In the genomic region with DNA sequence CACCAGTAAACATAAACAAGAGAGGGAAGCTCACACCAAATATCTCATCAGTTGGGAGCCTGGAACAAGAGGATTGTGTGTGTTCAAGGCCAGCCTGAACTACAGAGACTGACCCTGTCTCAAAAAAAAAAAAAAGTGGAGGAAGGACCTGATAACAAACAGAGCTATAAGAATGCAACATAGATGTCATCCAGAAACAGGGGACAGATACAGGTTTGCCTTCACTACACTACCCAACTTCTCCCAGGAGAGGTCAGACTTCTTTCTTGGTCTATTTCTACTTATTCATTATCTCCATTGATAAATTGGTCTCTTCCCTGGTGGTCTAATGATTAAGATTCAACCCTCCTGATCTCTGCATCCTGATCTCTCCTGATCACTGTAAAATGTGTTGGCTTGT, we compare ENCODE assay signal across 25 mouse cellular contexts. TPM values are rescaled to one million over a fixed set of nuclear protein-coding genes. Genes with fewer than 3 reads are reported as not detected.
DNase-seq lines count a peak whose midpoint lies in the region; ATAC-seq and TF ChIP-seq lines count a peak whose summit lies in the region.
"Had no signal": no experiment of that assay in that cellular context is flagged by ENCODE, and none has a peak within 500 bp of the region (broad histone marks: within the 10 kb centered on the region; RNA-seq: fewer than 3 reads in every experiment).

No protein-coding gene starts in this region.

- H3K4me2 ChIP-seq in midbrain, postnatal 0 days (ENCODE audit: low read depth, low read length, poor library complexity, severe bottlenecking): no peak overlapping the region
- no peak overlapping the region for H3K4me2 ChIP-seq in stomach, postnatal 0 days (replicated peaks; ENCODE audit: low read depth)
- H3K4me2 ChIP-seq: embryonic facial prominence, embryonic 13.5 days; embryonic facial prominence, embryonic 15.5 days; forebrain, embryonic 12.5 days had no signal

- peak; percentile 37 for TF ChIP-seq CTCF in layer of hippocampus, adult 2 months (conservative IDR thresholded peaks at IDR 0.05)
- TF ChIP-seq CTCF in midbrain, postnatal 0 days (IDR thresholded peaks at IDR 0.05): peak; percentile 13; the same call in 1 of the 2 replicates
- peak; percentile 8; the same call in 1 of the 2 replicates for TF ChIP-seq CTCF in stomach, postnatal 0 days (IDR thresholded peaks at IDR 0.05; ENCODE audit: low read depth)

- H3K9ac ChIP-seq in midbrain, postnatal 0 days (replicated peaks; ENCODE audit: low read length, poor library complexity, severe bottlenecking): no peak overlapping the region
- no peak overlapping the region for H3K9ac ChIP-seq in stomach, postnatal 0 days (ENCODE audit: low read length)
- H3K9ac ChIP-seq: embryonic facial prominence, embryonic 13.5 days; embryonic facial prominence, embryonic 15.5 days; forebrain, embryonic 12.5 days had no signal

- H3K4me1 ChIP-seq in midbrain, postnatal 0 days (ENCODE audit: insufficient read depth, low read length): no peaks in the 10 kb centered on the region
- no peaks in the 10 kb centered on the region for H3K4me1 ChIP-seq in midbrain, embryonic 10.5 days
- H3K4me1 ChIP-seq in stomach, postnatal 0 days (replicated peaks; ENCODE audit: control insufficient read depth, insufficient read depth): no peaks in the 10 kb centered on the region
- H3K4me1 ChIP-seq: embryonic facial prominence, embryonic 15.5 days; forebrain, embryonic 10.5 days; forebrain, embryonic 12.5 days had no signal

- ATAC-seq in midbrain, postnatal 0 days (ENCODE audit: low FRiP score): no peak
- peak; percentile 37; the same call in 1 of the 2 replicates for ATAC-seq in megakaryocyte progenitor cell, adult 5-6 weeks (replicated peaks; ENCODE audit: poor library complexity)
- no peak for ATAC-seq in stomach, postnatal 0 days (ENCODE audit: low FRiP score, low TSS enrichment)
- ATAC-seq in frontal cortex, adult (ENCODE audit: low TSS enrichment): no peak
- ATAC-seq: forebrain, embryonic 14.5 days; forebrain, embryonic 16.5 days had no signal

- TF ChIP-seq EP300 in stomach, postnatal 0 days (optimal IDR thresholded peaks at IDR 0.05): no peak

- no peak overlapping the region for H3K27ac ChIP-seq in layer of hippocampus, adult 2 months
- H3K27ac ChIP-seq in midbrain, postnatal 0 days (ENCODE audit: low read depth, low read length): no peak overlapping the region
- H3K27ac ChIP-seq in midbrain, embryonic 10.5 days (replicated peaks): no peak overlapping the region
- H3K27ac ChIP-seq in stomach, postnatal 0 days (replicated peaks): no peak overlapping the region
- H3K27ac ChIP-seq: embryonic facial prominence, embryonic 13.5 days; embryonic facial prominence, embryonic 15.5 days; forebrain, embryonic 10.5 days; forebrain, embryonic 12.5 days had no signal

- no peak overlapping the region for H3K4me3 ChIP-seq in layer of hippocampus, adult 2 months
- H3K4me3 ChIP-seq in midbrain, postnatal 0 days (ENCODE audit: low read depth, low read length): no peak overlapping the region
- no peak overlapping the region for H3K4me3 ChIP-seq in midbrain, embryonic 10.5 days
- H3K4me3 ChIP-seq in stomach, postnatal 0 days (ENCODE audit: low read depth, low read length): no peak overlapping the region
- H3K4me3 ChIP-seq: embryonic facial prominence, embryonic 13.5 days; embryonic facial prominence, embryonic 15.5 days; erythroblast, embryonic 14.5 days; forebrain, embryonic 10.5 days; forebrain, embryonic 12.5 days had no signal

- no peaks in the 10 kb centered on the region for H3K9me3 ChIP-seq in midbrain, postnatal 0 days (ENCODE audit: low read length)
- H3K9me3 ChIP-seq in midbrain, embryonic 10.5 days (replicated peaks): no peaks in the 10 kb centered on the region
- H3K9me3 ChIP-seq in stomach, postnatal 0 days (ENCODE audit: control insufficient read depth, low read length): no peaks in the 10 kb centered on the region
- H3K9me3 ChIP-seq: embryonic facial prominence, embryonic 13.5 days; embryonic facial prominence, embryonic 15.5 days; forebrain, embryonic 10.5 days; forebrain, embryonic 12.5 days had no signal

- H3K27me3 ChIP-seq in midbrain, postnatal 0 days (ENCODE audit: insufficient read depth, low read length): no peaks in the 10 kb centered on the region
- no peaks in the 10 kb centered on the region for H3K27me3 ChIP-seq in midbrain, embryonic 10.5 days (ENCODE audit: low read depth, poor library complexity, severe bottlenecking)
- H3K27me3 ChIP-seq in stomach, postnatal 0 days (ENCODE audit: control insufficient read depth, insufficient read depth, low read length): no peaks in the 10 kb centered on the region
- H3K27me3 ChIP-seq: embryonic facial prominence, embryonic 13.5 days; embryonic facial prominence, embryonic 15.5 days; forebrain, embryonic 12.5 days had no signal

- no peaks in the 10 kb centered on the region; the same call in 1 of the 2 replicates for H3K36me3 ChIP-seq in midbrain, postnatal 0 days (ENCODE audit: insufficient read depth, low read length)
- H3K36me3 ChIP-seq in midbrain, embryonic 10.5 days: peaks cover 29% of the 10 kb centered on the region
- 0 out of 2 replicates have a peak, but pooled peaks cover 3% of the 10 kb centered on the region for H3K36me3 ChIP-seq in stomach, postnatal 0 days (ENCODE audit: control insufficient read depth, insufficient read depth, low read length)
- H3K36me3 ChIP-seq: embryonic facial prominence, embryonic 15.5 days had no signal

- DNase-seq in layer of hippocampus, adult 2 months (ENCODE audit: low spot score in 2 of 2): no peak
- no peak for DNase-seq in layer of hippocampus, adult 9-10 months (ENCODE audit: low spot score)
- no peak for DNase-seq in midbrain, postnatal 0 days (ENCODE audit: low spot score)
- DNase-seq in midbrain, embryonic 10.5 days (ENCODE audit: low spot score): no peak
- DNase-seq in stomach, postnatal 0 days (ENCODE audit: low spot score): no peak
- DNase-seq in MN1 (ENCODE audit: low spot score): no peak
- DNase-seq: adrenal gland, adult 2 months; adrenal gland, postnatal 10 days; adrenal gland, postnatal 25 days; cerebellum, adult 11 months; cerebellum, adult 2 months; cerebellum, adult 9-10 months; cerebellum, postnatal 10 days; cerebellum, postnatal 25 days had no signal

RNA-seq across cellular contexts. Expression of a gene that starts 25.9 kb away (rescaled TPM):
- 10 to 100 TPM; 63.6 to 65.9 TPM for total RNA-seq in layer of hippocampus, adult 2 months (2021)
- total RNA-seq in midbrain, postnatal 0 days (2014; rRNA removed): 24.1 and 26.0 TPM in 2 replicates
- polyA plus RNA-seq in midbrain, postnatal 0 days (2015; fragmentation: Nextera tagmentation; extraction: Ambion mirVana): 1.7 and 2.1 TPM in 2 replicates
- 2.4 and 2.5 TPM in 2 replicates for polyA plus RNA-seq in midbrain, embryonic 10.5 days (2016; fragmentation: Nextera tagmentation; extraction: Ambion mirVana)
- 10.9 and 11.4 TPM in 2 replicates for total RNA-seq in megakaryocyte progenitor cell, adult 5-6 weeks (2015)
- total RNA-seq in megakaryocyte progenitor cell, adult 5-6 weeks (2017): 7.7 and 7.9 TPM in 2 replicates
- 0.70 and 0.73 TPM in 2 replicates for polyA plus RNA-seq in stomach, postnatal 0 days (2015; fragmentation: Nextera tagmentation; extraction: Ambion mirVana)

RNA-seq across cellular contexts. Expression of a gene that starts 53.1 kb away (rescaled TPM):
- total RNA-seq in layer of hippocampus, adult 2 months (2021): under 1 TPM; 0.15 to 0.36 TPM
- total RNA-seq in midbrain, postnatal 0 days (2014; rRNA removed): 0.09 TPM in 1 of 2 replicates, not detected in the other
- polyA plus RNA-seq in midbrain, postnatal 0 days (2015; fragmentation: Nextera tagmentation; extraction: Ambion mirVana): 0.05 and 0.10 TPM in 2 replicates
- polyA plus RNA-seq in midbrain, embryonic 10.5 days (2016; fragmentation: Nextera tagmentation; extraction: Ambion mirVana): 0.04 TPM in 2 replicates
- total RNA-seq in megakaryocyte progenitor cell, adult 5-6 weeks (2015): not detected in 2 replicates
- not detected in 2 replicates for total RNA-seq in megakaryocyte progenitor cell, adult 5-6 weeks (2017)
- 7.0 and 8.0 TPM in 2 replicates for polyA plus RNA-seq in stomach, postnatal 0 days (2015; fragmentation: Nextera tagmentation; extraction: Ambion mirVana)
- total RNA-seq: ES-E14 had no signal
- polyA plus RNA-seq: C2C12; erythroblast, embryonic 14.5 days; forebrain, embryonic 12.5 days; forebrain, embryonic 14.5 days; forebrain, embryonic 16.5 days had no signal
